Mouse (Mus musculus): ENCODE results near the gene Olfr1395.
"Not testable (repeated sequence)": the region's sequence is repeated elsewhere in the genome, so short reads cannot be mapped to it uniquely, and the experiment has no call there.

The Olfr1395 gene

GRCm38 (mm10) chr11:49175345-49175744, 33.3 kb downstream of the Olfr1395 start:
- DNase-seq (ENCODE audit: low read depth), result no peak

GRCm38 (mm10) chr11:49176047-49176779, 34.1 kb downstream of the Olfr1395 start:
- not testable (repeated sequence) for DNase-seq (ENCODE audit: low read depth)

GRCm38 (mm10) chr11:49183172-49183571, 41.1 kb downstream of the Olfr1395 start:
- no peak for DNase-seq (ENCODE audit: low read depth)

- no peak for DNase-seq (ENCODE audit: low read depth)
Observed at GRCm38 (mm10) chr11:49186452-49186851, 44.4 kb downstream of the Olfr1395 start.

GRCm38 (mm10) chr11:49186955-49187488, 44.9 kb downstream of the Olfr1395 start, which contains the start of gene Btnl9:
TSS of gene Btnl9 (minus strand) at chr11:49187159.
- DNase-seq (ENCODE audit: low read depth), result no peak

- no peak for DNase-seq (ENCODE audit: low read depth)
Observed at GRCm38 (mm10) chr11:49187701-49188100, 45.6 kb downstream of the Olfr1395 start.

GRCm38 (mm10) chr11:49189737-49190136, 47.7 kb downstream of the Olfr1395 start:
- peak; percentile 82 for DNase-seq (ENCODE audit: low read depth)

- DNase-seq (ENCODE audit: low read depth), result no peak
Observed at GRCm38 (mm10) chr11:49191083-49191482, 49.0 kb downstream of the Olfr1395 start.

- DNase-seq (ENCODE audit: low read depth), result not testable (repeated sequence)
Observed at GRCm38 (mm10) chr11:49194771-49195170, 52.7 kb downstream of the Olfr1395 start.

GRCm38 (mm10) chr11:49195819-49196322, 53.8 kb downstream of the Olfr1395 start:
- DNase-seq (ENCODE audit: low read depth), result peak; percentile 50

All from naive thymus-derived CD4-positive, alpha-beta T cell, adult 2 months (primary cell).